Mouse (Mus musculus) megakaryocyte progenitor cell, adult 5-6 weeks (primary cell): ENCODE data around the gene Tjp3. TPM values are rescaled to one million over a fixed set of nuclear protein-coding genes. Genes with fewer than 3 reads are reported as not detected.
A peak's percentile ranks its signal among the peaks of the same experiment; 100 is the strongest.

Experiments
- ATAC-seq: replicated peaks from 2 replicates; pipeline ENCODE4 v1.8.0; 2016; ENCODE audit warnings: mild to moderate bottlenecking, moderate TSS enrichment, inconsistent platforms; ENCODE audit not compliant: poor library complexity
- total RNA-seq, 2 experiments: library from RNA; stranded (forward) in 1 of 2; stranded (reverse) in 1 of 2; fragments of 157-497, 149-512 nt in 1 of 2; fragments of 200-1000 nt in 1 of 2; gene quantifications; 2 replicates each; pipeline versions ENCODE4 v1.2.3 to v1.2.4; 2015 to 2017

Gene Tjp3
- total RNA-seq, 2 experiments from 2014 or later: 2.3 to 5.2 TPM

- no peak for ATAC-seq
These were observed 17.5 kb downstream of the Tjp3 start for GRCm38 (mm10) chr10:81273842-81274241.

GRCm38 (mm10) chr10:81272356-81272755 is 19.0 kb downstream of the Tjp3 start:
- no peak for ATAC-seq

- ATAC-seq: no peak
These were observed 22.6 kb downstream of the Tjp3 start for GRCm38 (mm10) chr10:81268643-81269412.

GRCm38 (mm10) chr10:81268056-81268455 is 23.3 kb downstream of the Tjp3 start:
- peak; percentile 80 for ATAC-seq

- peak; percentile 85 for ATAC-seq
These were observed 24.9 kb downstream of the Tjp3 start, which contains the start of the genes Mrpl54 and Apba3 for GRCm38 (mm10) chr10:81266211-81267105. TSS of gene Mrpl54 (minus strand) at chr10:81266934. TSS of gene Apba3 (plus strand) at chr10:81266960.

- ATAC-seq: no peak
These were observed 25.8 kb downstream of the Tjp3 start for GRCm38 (mm10) chr10:81265540-81265939.

GRCm38 (mm10) chr10:81261025-81261424 is 30.4 kb downstream of the Tjp3 start:
- ATAC-seq: no peak

- no peak for ATAC-seq
These were observed 32.0 kb downstream of the Tjp3 start for GRCm38 (mm10) chr10:81259225-81259884.

GRCm38 (mm10) chr10:81257158-81258039 is 34.0 kb downstream of the Tjp3 start:
- ATAC-seq: peak; percentile 40; the same call in 1 of the 2 replicates

GRCm38 (mm10) chr10:81254886-81255285 is 36.5 kb downstream of the Tjp3 start:
- ATAC-seq: peak; percentile 52

- peak; percentile 33 for ATAC-seq
These were observed 38.7 kb downstream of the Tjp3 start, which contains the start of gene Matk for GRCm38 (mm10) chr10:81252424-81253419. TSS of gene Matk (plus strand) at chr10:81252935.

- no peak for ATAC-seq
These were observed 41.9 kb downstream of the Tjp3 start for GRCm38 (mm10) chr10:81249442-81249841.

GRCm38 (mm10) chr10:81247804-81248203 is 43.6 kb downstream of the Tjp3 start:
- ATAC-seq: no peak

GRCm38 (mm10) chr10:81245166-81245565 is 46.2 kb downstream of the Tjp3 start:
- ATAC-seq: no peak

GRCm38 (mm10) chr10:81244595-81244994 is 46.8 kb downstream of the Tjp3 start:
- ATAC-seq: peak; percentile 94

GRCm38 (mm10) chr10:81244146-81244545 is 47.2 kb downstream of the Tjp3 start:
- no peak for ATAC-seq

GRCm38 (mm10) chr10:81242021-81242420 is 49.4 kb downstream of the Tjp3 start:
- ATAC-seq: no peak

GRCm38 (mm10) chr10:81240876-81241275 is 50.5 kb downstream of the Tjp3 start:
- peak; percentile 52 for ATAC-seq

- no peak for ATAC-seq
These were observed 52.8 kb downstream of the Tjp3 start for GRCm38 (mm10) chr10:81238618-81239017.
